Mouse (Mus musculus) liver, embryonic 14.5 days (tissue): ENCODE results near the gene Zfp598.

Experiments
- CTCF ChIP-seq: IDR thresholded peaks from 2 replicates; pipeline ENCODE4 v1.5.1; 2016; ENCODE audit warnings: antibody characterized with exemption, low read depth, control low read depth
- EP300 ChIP-seq: IDR thresholded peaks from 2 replicates; pipeline ENCODE4 v1.6.1; 2016; ENCODE audit warnings: antibody characterized with exemption, low read depth

GRCm38 (mm10) chr17:24650766-24651165 is 18.7 kb upstream of the Zfp598 start:
- TF ChIP-seq EP300: no peak
- no peak for TF ChIP-seq CTCF
